Mouse (Mus musculus) midbrain, embryonic 11.5 days (tissue): ENCODE measurements around the gene Morc2a. TPM values are rescaled to one million over a fixed set of nuclear protein-coding genes. Genes with fewer than 3 reads are reported as not detected.

ENCODE experiments used
- ATAC-seq: fragments of 200-750 bp; cut with Nextera tagmentation; 2 replicates; pipeline ENCODE4 v1.8.0; 2017; ENCODE audit warnings: moderate TSS enrichment, moderate library complexity; ENCODE audit not compliant: low FRiP score
- DNase-seq: peaks from one replicate; pipeline ENCODE4 v3.0.0; 2015; ENCODE audit warnings: low spot score; ENCODE audit errors: missing footprints
- H3K27ac ChIP-seq: fragments of 300-500 bp; sonication (generic); 2 replicates; pipeline ENCODE4 v1.5.1; 2014; ENCODE audit warnings: low read depth, low read length
- H3K27me3 ChIP-seq: fragments of 300-500 bp; sonication (generic); 2 replicates; pipeline ENCODE4 v1.6.1; 2014; ENCODE audit warnings: mild to moderate bottlenecking, low read length, moderate library complexity, mixed read lengths; ENCODE audit not compliant: control insufficient read depth, insufficient read depth
- H3K36me3 ChIP-seq: fragments of 300-500 bp; sonication (generic); 2 replicates; pipeline ENCODE4 v1.6.1; 2014; ENCODE audit warnings: mild to moderate bottlenecking, low read length, moderate library complexity, mixed read lengths; ENCODE audit not compliant: control insufficient read depth, insufficient read depth
- H3K4me1 ChIP-seq: fragments of 300-500 bp; sonication (generic); 2 replicates; pipeline ENCODE4 v1.6.1; 2014; ENCODE audit warnings: low read length; ENCODE audit not compliant: control insufficient read depth, insufficient read depth
- H3K4me2 ChIP-seq: fragments of 300-500 bp; sonication (generic); 2 replicates; pipeline ENCODE4 v1.6.1; 2014; ENCODE audit warnings: mild to moderate bottlenecking, moderate library complexity
- H3K4me3 ChIP-seq: fragments of 300-500 bp; sonication (generic); 2 replicates; pipeline ENCODE4 v1.5.1; 2014; ENCODE audit warnings: low read depth, low read length
- H3K9ac ChIP-seq: fragments of 300-500 bp; sonication (generic); 2 replicates; pipeline ENCODE4 v1.6.1; 2014; ENCODE audit warnings: low read length
- H3K9me3 ChIP-seq: fragments of 300-500 bp; sonication (generic); 2 replicates; pipeline ENCODE4 v1.6.1; 2016; ENCODE audit warnings: low read length; ENCODE audit not compliant: control insufficient read depth
- WGBS: fragments of 180-500 bp; shearing (Covaris S2); extraction: QIAGEN DNeasy Blood & Tissue Kit; methylation state at CpG from one replicate; pipeline ENCODE4 v1.1.7; 2014; 5-methylcytosine and 5-hydroxymethylcytosine counted together
- polyA plus RNA-seq: library from polyadenylated mRNA; unstranded; fragments of >200 nt; fragmentation: Nextera tagmentation; extraction: Ambion mirVana; gene quantifications from 2 replicates; pipeline ENCODE4 v1.2.1, GENCODE M21; 2014

Gene Morc2a
- polyA plus RNA-seq, 1 experiment from 2014 or later: 28.1 TPM

- Histone ChIP-seq H3K27ac (no peak overlapping the region), H3K4me1 (peaks cover 4% of the 10 kb centered on the region; the same call in 1 of the 2 replicates), H3K4me3 (peak overlapping the region; percentile 96), H3K27me3 (no peaks in the 10 kb centered on the region), H3K36me3 (peaks cover 31% of the 10 kb centered on the region), H3K4me2 (peak overlapping the region; percentile 63), H3K9me3 (peaks cover 17% of the 10 kb centered on the region), H3K9ac (no peak overlapping the region)
- DNase-seq (peak; percentile 84), ATAC-seq (no peak)
- WGBS: 87% methylated on average over 5 of the region's 5 CpGs
Measured at GRCm38 (mm10) chr11:3647688-3648087, 1.3 kb upstream of the Morc2a start.

- peak overlapping the region; percentile 85 for H3K27ac ChIP-seq
- DNase-seq: peak; percentile 94
- ATAC-seq: peak; percentile 43; the same call in 1 of the 2 replicates
- H3K9ac ChIP-seq: peak overlapping the region; percentile 97
- peak overlapping the region; percentile 63 for H3K4me2 ChIP-seq
- H3K36me3 ChIP-seq: peaks cover 28% of the 10 kb centered on the region
- H3K4me1 ChIP-seq: peaks cover 4% of the 10 kb centered on the region; the same call in 1 of the 2 replicates
- peaks cover 14% of the 10 kb centered on the region for H3K9me3 ChIP-seq
- peak overlapping the region; percentile 96 for H3K4me3 ChIP-seq
- WGBS: 2% methylated on average over 54 of the region's 62 CpGs
- no peaks in the 10 kb centered on the region for H3K27me3 ChIP-seq
Measured at GRCm38 (mm10) chr11:3648305-3648963, 557 bp upstream of the Morc2a start.

- H3K4me1 ChIP-seq: peaks cover 4% of the 10 kb centered on the region; the same call in 1 of the 2 replicates
- H3K4me2 ChIP-seq: peak overlapping the region; percentile 75
- no peaks in the 10 kb centered on the region for H3K27me3 ChIP-seq
- WGBS: 93% methylated on average over 6 of the region's 6 CpGs
- ATAC-seq (no peak), DNase-seq (peak; percentile 79)
- no peak overlapping the region for H3K27ac ChIP-seq
- H3K9ac ChIP-seq: no peak overlapping the region
- peaks cover 16% of the 10 kb centered on the region for H3K36me3 ChIP-seq
- peaks cover 5% of the 10 kb centered on the region; the same call in 1 of the 2 replicates for H3K9me3 ChIP-seq
- peak overlapping the region; percentile 96 for H3K4me3 ChIP-seq
Measured at GRCm38 (mm10) chr11:3650141-3650540, 1.1 kb downstream of the Morc2a start.

DNA sequence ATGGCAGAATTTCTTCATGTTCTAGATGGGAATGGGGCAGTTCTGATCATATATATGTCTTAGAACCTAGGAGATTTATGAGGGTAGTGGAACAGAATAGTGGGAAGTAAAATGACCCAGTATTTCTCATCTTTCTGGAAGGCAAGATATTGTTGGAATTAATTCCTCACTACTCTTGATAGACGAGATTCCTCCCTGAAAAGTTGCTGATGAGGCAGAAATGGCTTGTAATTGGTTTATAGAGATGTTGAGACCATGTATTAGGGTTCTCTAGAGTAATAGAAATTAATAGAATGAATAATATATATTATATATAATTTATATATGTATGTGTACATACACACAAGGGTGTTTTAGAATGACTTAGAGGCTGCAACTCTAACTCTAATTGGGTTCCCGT lies 13.0 kb downstream of the Morc2a start:
- WGBS: 93% methylated on average over 2 of the region's 2 CpGs
- H3K4me1 ChIP-seq: no peaks in the 10 kb centered on the region
- ATAC-seq (no peak), DNase-seq (peak; percentile 23)
- H3K9me3 ChIP-seq: no peaks in the 10 kb centered on the region
- no peak overlapping the region for H3K4me3 ChIP-seq
- H3K27ac ChIP-seq: no peak overlapping the region
- H3K27me3 ChIP-seq: no peaks in the 10 kb centered on the region
- no peak overlapping the region for H3K9ac ChIP-seq
- 0 out of 2 replicates have a peak, but pooled peaks cover 6% of the 10 kb centered on the region for H3K36me3 ChIP-seq
- H3K4me2 ChIP-seq: no peak overlapping the region

GRCm38 (mm10) chr11:3667506-3667905 lies 18.5 kb downstream of the Morc2a start:
- 94% methylated on average over 3 of the region's 3 CpGs for WGBS
- Histone ChIP-seq H3K36me3 (peaks cover 15% of the 10 kb centered on the region; the same call in 1 of the 2 replicates), H3K4me1 (no peaks in the 10 kb centered on the region), H3K9ac (no peak overlapping the region), H3K4me2 (no peak overlapping the region), H3K4me3 (no peak overlapping the region), H3K9me3 (no peaks in the 10 kb centered on the region), H3K27me3 (no peaks in the 10 kb centered on the region), H3K27ac (no peak overlapping the region)
- no peak for ATAC-seq
- no peak for DNase-seq

- Histone ChIP-seq H3K4me3 (no peak overlapping the region), H3K27me3 (no peaks in the 10 kb centered on the region), H3K27ac (no peak overlapping the region), H3K9ac (no peak overlapping the region), H3K4me2 (no peak overlapping the region), H3K36me3 (peaks cover 13% of the 10 kb centered on the region; the same call in 1 of the 2 replicates), H3K9me3 (no peaks in the 10 kb centered on the region), H3K4me1 (no peaks in the 10 kb centered on the region)
- 95% methylated on average over 2 of the region's 2 CpGs for WGBS
- no peak for DNase-seq
- no peak for ATAC-seq
Measured at GRCm38 (mm10) chr11:3668768-3669167, 19.8 kb downstream of the Morc2a start.

- no peak overlapping the region for H3K27ac ChIP-seq
- no peak overlapping the region for H3K4me2 ChIP-seq
- no peaks in the 10 kb centered on the region for H3K27me3 ChIP-seq
- H3K4me1 ChIP-seq: no peaks in the 10 kb centered on the region
- no peak overlapping the region for H3K4me3 ChIP-seq
- H3K9me3 ChIP-seq: no peaks in the 10 kb centered on the region
- no peak for DNase-seq
- ATAC-seq: no peak
- H3K36me3 ChIP-seq: peaks cover 18% of the 10 kb centered on the region; the same call in 1 of the 2 replicates
- no peak overlapping the region for H3K9ac ChIP-seq
Measured at GRCm38 (mm10) chr11:3669849-3670248, 20.9 kb downstream of the Morc2a start.

- Histone ChIP-seq H3K27ac (no peak overlapping the region), H3K36me3 (peaks cover 22% of the 10 kb centered on the region), H3K4me1 (no peaks in the 10 kb centered on the region), H3K4me3 (no peak overlapping the region), H3K27me3 (no peaks in the 10 kb centered on the region), H3K9me3 (no peaks in the 10 kb centered on the region), H3K9ac (no peak overlapping the region), H3K4me2 (no peak overlapping the region)
- WGBS: 89% methylated on average over 1 of the region's 1 CpGs
- DNase-seq (peak; percentile 74), ATAC-seq (no peak)
Measured at GRCm38 (mm10) chr11:3671000-3671628, 22.1 kb downstream of the Morc2a start.

DNA sequence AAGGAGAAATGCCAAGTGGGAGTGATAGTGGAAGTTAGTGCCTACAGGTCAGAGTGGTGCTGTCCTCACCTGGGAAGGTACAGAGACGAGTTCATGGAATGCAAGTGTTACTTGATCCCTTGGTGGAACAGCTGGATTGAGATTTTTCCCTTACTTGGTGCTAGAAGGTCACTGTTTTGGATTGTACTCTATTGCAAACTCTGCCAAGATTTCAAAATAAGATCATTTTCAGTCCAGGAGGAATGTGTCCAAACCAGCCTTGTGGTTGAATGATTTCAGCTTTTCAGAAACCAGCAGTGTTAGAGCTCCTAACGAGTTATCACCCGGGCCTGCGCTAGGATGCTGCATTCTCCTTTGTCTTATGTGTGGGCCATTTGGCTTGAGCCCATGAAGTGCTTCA lies 25.6 kb downstream of the Morc2a start:
- Histone ChIP-seq H3K27ac (no peak overlapping the region), H3K27me3 (no peaks in the 10 kb centered on the region), H3K9me3 (no peaks in the 10 kb centered on the region), H3K4me2 (no peak overlapping the region), H3K4me1 (no peaks in the 10 kb centered on the region), H3K36me3 (peaks cover 28% of the 10 kb centered on the region), H3K4me3 (no peak overlapping the region), H3K9ac (no peak overlapping the region)
- peak; percentile 64 for DNase-seq
- ATAC-seq: no peak
- 93% methylated on average over 4 of the region's 4 CpGs for WGBS
